Mouse (Mus musculus): ENCODE measurements around the gene Brwd1.
"Not testable (repeated sequence)": the region's sequence is repeated elsewhere in the genome, so short reads cannot be mapped to it uniquely, and the experiment has no call there.

Gene Brwd1

DNA sequence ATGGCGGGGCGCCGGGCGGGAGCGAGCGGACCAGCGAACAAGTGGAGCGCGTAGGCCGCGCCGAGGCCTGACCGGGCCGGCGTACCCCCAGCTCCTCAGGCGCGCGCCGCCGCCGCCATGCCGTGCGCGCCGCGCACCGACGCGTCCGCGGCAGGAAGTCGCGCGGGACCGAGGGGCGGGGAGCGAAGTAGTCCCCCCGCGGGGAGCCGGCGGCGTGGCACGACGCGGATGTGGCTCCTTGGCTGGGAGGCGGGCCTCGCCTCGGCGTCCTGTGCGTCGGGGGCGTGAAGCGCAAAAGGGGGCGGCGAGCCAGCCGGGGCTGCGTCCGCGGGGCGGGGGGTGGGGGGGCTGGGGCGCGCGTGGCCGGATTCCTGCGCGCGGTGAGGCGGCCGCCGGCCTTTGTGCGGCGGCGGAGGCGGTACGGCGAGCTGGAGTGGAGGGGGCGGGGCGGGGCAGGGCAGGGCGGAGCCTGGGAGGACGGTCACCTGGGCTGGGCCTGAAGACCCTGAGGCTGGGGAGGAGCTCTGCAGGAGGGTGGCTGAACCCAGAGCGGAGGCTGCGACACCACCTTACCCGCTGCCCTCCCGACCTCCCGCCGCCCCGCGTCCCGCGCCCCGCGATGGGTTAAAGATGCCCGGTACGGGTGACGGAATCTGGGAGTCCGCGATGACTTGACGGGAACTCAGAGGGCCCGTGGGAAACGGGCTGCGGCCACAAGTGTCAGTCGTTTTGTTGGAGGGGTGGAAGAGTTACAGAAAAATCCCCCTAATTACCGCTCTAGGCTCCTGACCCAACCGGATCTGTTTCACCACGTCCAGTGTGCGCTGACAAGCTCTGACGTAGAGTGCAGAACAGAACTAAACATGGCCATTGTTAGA is at the start of gene Brwd1:
TSS of gene Brwd1 (minus strand) at position 226 of the 878 bp plus-strand sequence.
- in situ Hi-C loops (cut with MseI, MboI): no loop called here

DNA sequence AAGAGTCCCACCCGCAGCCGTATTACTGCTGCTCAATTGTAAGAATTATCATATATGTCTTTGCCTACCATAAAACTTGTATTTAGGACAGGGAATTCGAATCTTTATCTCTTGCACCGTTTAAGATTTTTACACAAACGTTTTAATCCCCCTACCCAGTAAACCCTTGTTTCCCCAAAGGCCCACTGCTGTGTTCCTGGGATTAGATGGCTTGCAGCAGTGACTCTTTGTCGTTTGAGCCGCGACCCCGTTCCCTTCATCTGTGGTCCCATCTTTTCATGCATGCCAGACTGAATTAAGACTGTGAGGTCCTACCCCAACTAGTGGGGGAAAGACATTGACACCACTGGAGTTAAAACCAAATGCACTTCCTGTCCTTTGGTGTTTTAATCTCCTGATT is 46.1 kb upstream of the Brwd1 start:
- in situ Hi-C loops (cut with MseI, MboI): no loop called here

DNA sequence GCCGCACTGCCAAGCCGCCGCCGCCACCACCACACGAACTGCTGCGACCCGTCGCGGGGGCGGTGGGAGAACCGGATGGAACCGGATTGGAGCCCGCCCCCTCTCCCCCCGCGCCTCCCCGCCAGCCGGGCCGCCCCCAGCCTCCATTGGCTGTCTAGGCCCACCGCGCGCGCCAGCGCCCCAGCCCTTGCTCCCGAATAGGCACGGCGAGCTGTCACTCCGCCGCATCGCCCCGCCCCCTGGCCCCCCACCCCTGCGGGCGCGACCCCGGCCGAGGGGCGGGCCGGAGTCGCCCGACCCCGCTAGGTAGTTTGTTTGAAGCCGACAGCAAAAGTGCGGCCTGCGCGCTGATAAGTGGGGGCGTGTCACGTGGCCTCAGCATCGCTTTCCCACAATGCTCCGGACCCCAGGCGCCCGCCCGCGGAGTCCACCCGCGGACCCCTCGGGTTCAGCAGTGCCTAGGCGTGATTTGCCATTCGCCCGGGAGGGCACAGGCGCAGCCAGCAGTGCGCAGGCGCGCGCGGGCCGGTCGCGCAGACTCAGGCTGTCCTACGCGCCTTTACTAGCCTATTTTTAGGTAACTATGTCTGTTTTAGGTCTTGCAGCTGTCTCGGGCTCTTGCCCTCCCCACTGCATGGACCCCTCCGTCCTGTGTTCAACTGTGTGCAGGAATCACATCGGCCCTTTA is 45.5 kb upstream of the Brwd1 start, which contains the start of gene Hmgn1:
TSS of gene Hmgn1 (minus strand) at position 73 of the 688 bp plus-strand sequence.
- in situ Hi-C loops (cut with MseI, MboI): no loop called here

DNA sequence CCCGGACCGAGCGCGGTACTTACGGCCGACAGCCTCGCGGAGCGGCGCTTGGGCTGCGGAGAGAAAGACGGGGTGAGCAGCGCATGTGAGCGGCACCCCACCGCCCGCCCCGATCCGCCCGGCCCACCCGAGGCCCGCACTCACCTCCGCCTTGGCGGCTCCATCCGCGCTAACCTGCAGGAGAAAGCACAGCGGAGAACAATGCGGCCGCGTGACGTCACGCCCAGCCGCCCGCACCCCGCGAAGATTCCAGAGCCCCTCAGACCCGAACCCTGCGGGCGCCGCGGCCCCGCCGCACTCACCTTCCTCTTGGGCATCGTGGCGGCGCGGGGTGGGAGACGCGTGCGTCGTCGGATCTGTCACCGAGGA is 44.9 kb upstream of the Brwd1 start:
- in situ Hi-C loops (cut with MseI, MboI): no loop called here

DNA sequence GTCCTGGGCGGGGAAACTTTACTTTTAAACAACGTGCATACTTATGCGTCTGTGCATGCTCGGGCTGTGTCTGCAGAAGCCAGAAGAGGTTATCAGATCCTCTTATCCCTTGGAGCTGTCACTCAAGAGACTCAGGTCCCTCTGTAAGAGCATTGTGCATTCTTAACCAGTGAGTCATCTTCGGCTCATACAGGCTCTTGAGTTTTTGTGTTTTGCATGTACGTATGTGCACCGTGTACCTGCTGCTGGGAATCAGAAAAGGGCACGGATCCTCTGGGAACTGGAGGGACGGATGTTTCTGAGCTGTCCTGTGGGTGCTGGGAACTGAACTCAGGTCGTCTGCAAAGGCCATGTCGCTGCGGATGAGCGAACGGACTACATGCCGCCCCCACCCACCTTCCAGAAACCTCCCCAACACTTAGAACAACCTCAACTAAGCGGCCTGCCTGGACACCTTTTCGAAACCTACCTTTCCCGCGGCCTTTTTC is 44.4 kb upstream of the Brwd1 start:
- in situ Hi-C loops (cut with MseI, MboI): no loop called here

DNA sequence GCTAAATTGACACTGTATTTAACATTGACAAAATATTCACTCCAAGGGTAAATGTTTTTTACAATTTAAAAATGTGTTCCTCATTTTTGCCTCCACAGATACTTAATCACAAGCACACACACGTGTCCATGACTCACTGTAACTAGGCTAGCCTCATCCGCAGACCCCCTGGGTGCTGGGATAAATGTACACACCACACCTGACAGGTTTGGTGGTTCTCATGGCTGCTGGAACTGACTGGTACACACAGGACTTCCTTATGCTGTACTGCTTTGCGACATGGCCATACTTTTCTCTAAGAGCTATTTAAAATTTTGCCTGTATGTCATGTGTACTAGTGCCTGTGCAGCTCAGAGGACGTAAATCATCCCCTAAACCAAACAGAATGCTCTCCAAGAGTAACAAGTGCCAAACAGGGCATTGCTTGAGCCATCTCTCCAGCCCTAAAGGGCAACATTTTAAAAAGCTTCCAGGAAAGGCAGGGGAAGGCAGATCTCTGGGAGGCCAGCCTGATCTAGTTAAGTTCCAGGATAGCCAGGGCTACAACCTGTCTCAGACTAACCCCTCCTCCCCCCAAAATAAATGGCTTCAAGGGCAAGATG is 37.8 kb upstream of the Brwd1 start:
- in situ Hi-C loops (cut with MseI, MboI): no loop called here

DNA sequence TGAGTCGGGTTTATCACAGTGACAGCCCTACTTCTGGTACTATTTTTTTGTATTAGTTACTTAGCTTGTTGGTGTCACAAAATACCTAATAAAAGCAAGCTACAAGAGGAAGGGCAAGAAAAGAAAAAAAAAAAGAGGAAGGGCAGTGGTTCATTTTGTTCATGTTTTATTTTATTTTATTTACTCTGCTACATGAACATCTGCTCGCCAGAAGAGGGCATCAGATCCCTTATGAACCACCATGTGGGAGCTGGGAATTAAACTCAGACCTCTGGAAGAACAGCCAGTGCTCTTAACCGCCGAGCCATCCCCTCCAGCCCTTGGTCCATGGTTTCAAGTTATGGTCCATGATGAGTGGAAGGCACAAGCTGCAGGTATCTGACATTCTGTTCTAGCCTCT is 32.4 kb upstream of the Brwd1 start:
- in situ Hi-C loops (cut with MseI, MboI): loop anchor here (5.0 kb wide), 2 partner anchors 33 to 38 kb away; partner anchors contain the start of gene Wrb (in 1 of the 2)

DNA sequence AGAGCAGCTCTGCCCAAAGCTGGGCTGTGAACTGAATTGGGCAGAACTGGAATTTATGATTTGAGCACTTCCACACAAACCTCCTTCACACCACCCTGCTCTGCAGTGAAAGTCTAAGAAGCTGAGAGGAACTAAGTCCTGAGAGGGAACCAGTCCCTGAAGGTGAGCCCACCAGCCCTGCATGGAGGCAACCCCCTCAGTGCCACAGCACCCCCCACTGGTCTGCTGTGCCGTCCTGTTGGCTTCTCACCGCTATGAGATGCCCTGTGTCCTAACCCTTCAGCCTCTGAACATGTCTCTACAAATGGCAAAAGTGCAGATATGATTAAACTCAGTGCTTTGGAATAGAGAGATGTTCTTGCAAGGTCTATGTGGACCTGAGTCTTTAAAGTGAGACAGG is 30.4 kb upstream of the Brwd1 start:
- in situ Hi-C loops (cut with MseI, MboI): loop anchor here in 1 of 2 experiments (5.0 kb wide), 1 partner anchor 35 kb away; the partner anchor contains the start of gene Wrb

DNA sequence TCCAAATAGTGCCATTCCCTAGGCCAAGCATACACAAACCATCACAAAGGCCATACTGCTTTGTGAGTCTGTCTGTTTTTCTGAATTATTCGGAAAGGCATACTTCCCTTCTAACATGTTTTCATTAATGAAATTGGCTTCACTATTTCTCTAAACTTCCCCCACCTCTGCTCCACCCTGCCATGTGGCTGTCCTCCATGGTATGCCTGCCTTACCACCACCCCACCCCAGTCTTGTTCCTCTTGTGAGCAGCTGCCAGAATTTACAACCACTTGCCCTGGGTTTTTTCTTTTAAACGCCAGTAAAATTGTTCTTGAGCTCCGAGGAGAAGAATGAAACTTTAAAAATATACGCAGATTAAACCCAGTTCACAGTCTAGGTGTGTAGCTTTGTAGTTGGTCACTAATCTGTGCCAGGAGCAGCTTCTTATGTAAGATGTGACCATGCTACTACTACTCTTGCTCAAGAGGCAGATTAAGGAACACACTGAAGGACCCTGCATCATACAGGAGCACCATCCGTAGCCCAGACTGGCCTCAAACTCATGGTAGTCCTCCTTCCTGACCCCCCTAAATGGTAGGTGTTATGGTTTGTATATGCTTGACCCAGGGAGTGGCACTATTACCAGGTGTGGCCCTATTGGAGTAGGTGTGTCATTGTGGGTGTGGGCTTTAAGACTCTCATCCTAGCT is 28.5 kb upstream of the Brwd1 start:
- in situ Hi-C loops (cut with MseI, MboI): loop anchor here in 1 of 2 experiments (5.0 kb wide), 1 partner anchor 37 kb away; the partner anchor contains the start of gene Wrb

DNA sequence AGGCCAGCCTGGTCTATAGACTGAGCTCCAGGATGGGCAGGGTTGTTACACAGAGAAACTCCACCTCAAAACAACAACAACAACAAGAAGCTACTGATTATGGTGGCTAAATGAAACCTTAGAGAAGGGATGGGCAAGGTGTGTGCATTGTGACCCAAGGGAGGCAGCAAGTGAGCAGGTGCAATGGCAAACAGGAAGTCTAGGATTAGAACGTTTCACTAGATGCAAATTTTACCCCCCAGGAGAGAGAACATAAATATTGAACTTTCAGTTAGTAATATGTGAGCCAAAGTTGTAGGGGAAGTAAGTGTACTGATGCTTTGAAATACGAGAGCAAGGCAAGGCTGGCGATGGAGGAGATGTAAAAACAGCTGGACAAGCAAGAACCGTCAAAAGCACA is 27.3 kb upstream of the Brwd1 start:
- in situ Hi-C loops (cut with MseI, MboI): loop anchor here in 1 of 2 experiments (5.0 kb wide), 1 partner anchor 38 kb away; the partner anchor contains the start of gene Wrb

DNA sequence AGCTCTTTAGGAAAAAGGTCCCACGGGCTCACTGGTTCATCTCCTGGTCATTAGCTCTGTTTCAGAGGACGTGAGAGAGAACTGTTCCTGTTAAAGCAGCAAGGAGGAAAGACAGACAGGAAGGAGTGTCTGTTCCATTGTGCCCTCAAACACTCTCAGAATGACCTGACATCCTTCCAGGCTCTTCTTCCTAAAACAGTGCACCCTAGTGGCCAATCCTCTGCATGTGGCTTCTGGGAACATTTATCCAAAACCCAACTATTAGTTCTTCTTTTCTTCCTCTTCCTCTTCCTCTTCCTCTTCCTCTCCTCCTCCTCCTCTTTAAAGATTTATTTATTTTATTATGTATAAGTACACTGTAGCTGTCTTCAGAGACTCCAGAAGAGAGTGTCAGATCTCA is 20.7 kb upstream of the Brwd1 start:
- in situ Hi-C loops (cut with MseI, MboI): no loop called here

DNA sequence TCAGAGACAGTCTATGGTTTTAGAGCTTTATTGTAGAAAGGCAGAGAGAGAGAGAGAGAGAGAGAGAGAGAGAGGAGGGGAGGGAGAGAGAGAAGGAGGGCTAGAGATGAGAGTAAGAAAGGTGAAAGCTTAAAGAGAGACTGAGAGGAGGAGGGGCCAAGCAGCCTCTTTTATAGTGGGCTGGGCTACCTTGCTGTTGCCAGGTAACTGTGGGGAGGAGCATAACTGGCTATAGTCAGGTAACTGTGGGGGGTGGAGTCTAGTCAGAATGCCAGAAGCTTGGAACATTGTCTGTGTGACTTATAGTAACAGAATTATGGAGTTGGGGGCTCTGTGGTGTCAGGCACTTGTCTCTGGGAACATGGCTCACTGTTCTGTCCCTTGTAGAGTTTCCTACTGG is 15.5 kb upstream of the Brwd1 start:
- in situ Hi-C loops (cut with MseI, MboI): not testable (repeated sequence)

DNA sequence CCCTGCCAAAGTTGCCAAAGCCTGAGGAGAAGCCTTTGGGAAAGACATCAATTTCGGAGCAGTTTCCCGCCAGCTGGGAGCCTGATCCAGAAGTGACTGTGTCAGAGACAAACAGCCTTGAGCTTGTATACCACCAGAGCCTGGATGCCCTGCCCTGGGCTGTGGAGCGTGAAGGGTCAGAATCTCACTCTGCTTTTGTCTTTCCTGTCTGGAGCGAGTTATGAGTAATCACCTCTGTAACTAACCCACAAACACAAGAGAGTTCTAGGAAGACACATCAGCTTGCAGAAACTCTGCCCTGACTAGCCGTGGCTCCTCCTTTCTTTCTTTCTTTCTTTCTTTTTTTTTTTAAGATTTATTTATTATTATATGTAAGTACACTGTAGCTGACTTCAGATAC is 13.6 kb upstream of the Brwd1 start:
- in situ Hi-C loops (cut with MseI, MboI): no loop called here

DNA sequence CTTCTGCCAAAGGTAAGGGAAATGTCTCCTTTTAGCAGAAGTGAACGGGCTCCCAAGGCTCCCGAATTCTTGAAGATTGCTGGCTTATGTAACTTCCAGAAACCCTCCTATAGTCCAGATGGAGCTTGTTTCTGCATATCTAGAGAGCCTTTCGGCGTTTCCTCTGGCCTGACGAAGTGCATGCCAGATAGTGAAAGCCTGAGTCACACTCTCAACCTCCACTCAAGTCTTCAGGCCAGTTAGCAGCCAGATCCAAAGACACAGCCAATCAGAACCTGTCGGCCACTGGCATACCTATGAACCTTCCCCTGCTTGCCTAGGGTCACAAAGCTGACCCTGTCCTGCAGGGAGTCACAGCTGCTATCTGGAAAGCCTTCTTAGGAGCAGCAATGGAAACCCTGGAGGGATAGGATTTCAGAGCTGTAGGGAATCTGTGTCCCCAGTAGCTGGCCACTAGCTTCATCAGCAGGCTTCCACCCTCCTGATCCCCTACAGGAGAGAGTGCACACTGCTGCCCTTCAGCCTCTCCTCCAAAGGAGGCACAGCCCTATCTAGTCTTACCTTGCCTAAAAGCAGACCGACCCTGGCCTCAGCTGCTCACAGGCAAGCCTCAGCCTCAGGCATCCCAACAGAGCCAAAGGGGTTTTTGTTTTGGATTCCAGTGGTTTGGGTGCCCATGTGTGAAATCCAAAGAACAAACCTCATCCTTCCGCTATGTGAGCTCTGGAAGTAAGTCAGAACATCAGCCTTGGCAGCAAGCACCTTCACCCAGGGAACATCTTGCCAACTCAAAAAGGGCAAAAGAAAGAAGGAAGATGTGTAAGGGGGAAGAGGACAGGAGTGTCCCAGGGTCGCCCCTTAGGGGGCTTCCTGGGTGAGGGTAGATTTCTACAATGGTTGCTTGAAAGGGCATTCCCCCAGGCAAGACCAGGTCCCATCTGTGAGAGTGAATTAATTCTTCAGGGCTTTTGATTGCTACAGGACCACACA is 9.5 kb upstream of the Brwd1 start:
- in situ Hi-C loops (cut with MseI, MboI): no loop called here

DNA sequence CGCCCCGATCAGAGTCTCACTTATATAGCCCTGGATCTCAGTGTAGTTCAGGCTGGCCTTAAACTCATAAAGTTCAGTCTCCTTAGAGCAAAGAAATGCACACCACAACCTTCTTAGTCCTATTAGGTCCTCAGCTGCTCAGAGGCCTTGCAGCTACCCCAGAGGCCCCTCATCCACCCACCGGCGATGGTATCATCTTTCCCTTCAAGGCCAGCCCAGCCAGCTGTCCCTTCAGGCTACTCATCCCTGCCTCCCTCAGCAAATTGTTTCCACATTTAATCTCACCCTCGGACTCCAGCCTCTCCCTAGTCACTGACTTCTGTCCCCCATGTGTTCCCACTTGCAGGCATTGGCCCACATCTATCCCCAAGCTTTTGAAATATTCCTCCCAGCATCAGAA is 5.8 kb upstream of the Brwd1 start:
- in situ Hi-C loops (cut with MseI, MboI): no loop called here

DNA sequence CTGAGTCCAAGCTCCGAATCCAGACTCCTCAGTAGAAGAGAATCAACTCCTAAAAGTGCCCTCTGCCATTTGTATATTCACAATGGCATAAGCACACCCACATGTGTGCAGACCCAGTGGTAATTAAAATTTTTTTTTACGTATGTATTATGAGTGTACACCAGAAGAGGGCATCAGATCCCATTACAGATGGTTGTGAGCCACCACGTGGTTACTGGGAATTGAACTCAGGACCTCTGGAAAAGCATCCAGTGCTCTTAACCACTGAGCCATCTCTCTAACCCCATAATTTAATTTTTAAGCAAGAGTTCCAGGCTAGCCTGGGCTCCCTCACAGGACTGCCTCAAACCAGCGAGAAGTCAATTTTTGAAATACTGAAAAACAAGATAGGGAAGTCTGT is 5.1 kb upstream of the Brwd1 start:
- in situ Hi-C loops (cut with MseI, MboI): no loop called here

DNA sequence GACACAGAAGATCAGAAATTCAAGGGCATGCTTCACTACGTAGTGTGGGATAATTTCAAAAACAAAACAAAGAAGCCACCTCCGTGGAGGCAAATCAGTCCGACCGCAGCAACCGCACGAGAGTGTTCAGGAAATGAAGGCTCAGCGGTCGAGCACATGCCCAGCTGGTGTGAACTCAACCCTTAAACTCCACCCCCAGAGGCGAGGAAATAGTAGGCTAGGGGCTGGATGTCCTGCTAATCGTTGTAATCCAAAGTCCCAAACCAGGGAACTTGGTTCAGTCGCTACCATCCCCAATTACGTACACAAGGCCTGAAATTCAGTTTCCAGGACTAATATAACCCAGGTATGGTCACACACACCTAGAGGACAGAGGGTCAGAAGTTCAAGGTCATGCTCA is 4.7 kb upstream of the Brwd1 start:
- in situ Hi-C loops (cut with MseI, MboI): no loop called here

DNA sequence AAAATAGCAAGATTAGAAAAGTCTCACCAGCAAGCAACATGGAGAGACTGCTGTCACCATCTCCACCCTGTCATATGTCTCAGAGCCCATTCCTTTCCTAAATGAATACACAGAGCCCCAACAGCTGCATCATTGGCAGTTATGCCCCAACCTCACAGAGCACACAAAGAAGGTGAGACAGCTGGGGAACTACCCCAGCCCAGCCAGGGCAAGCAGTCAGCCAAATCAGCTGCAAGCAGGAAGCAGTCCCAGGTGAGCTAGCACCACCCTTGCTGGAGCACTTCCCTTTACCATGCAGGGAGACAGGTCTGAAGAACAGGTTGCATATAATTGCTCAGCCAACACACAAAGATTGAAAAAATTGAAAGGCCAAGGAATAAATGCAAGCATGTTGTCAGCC is 3.3 kb upstream of the Brwd1 start:
- in situ Hi-C loops (cut with MseI, MboI): no loop called here

DNA sequence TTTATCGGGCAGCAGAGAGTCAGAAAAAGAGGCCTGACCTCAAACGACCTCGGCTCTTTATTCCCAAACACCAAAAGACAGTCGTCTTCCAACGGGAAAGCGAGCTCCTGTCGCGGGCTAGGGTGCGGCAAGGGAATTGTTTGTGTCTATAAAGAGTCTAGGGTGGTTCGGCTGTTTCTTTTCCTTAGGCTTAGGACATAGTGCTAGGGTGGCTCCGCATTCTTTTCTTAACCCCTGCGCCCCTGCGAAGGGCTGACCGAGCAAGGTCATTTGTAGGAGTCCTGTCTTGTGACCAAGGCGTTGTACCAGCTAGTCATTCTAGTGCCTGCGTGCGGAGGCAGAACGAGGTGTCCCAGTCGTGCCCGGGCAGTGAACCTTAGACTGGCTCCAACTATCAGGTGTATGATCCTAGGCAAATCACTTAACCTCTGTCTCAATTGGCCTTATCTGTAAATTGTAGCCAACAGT is 887 bp upstream of the Brwd1 start:
- in situ Hi-C loops (cut with MseI, MboI): no loop called here

DNA sequence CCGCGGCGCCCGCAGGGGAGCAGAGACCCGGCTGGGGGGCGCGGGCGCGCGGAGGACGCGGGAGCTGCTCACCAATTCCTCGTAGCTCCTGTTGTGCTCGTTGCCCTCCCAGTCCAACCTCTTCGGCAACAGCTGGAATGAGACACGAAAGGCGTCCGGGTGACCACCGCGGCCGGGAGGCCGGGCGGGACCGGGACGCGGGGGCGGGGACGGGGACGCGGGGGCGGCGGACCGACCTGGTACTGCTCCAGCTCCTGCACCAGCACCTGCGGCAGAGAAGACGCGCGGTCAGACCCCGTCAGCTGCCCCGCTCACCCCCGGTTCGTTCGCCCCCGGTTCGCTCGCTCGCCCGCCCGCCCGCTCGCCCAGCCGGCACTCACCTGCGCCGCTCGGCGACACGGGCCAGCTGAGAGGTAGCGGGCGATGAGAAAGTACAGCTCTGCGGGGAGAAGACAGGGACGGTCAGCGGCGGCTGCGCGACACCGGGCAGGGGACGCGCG is 534 bp downstream of the Brwd1 start:
- in situ Hi-C loops (cut with MseI, MboI): no loop called here

Measured in mouse trophoblast stem cell (cell line).